Mouse (Mus musculus) skeletal muscle tissue, adult 2 months (tissue): ENCODE results near the gene Olfr1023.

ENCODE experiments used
- DNase-seq: peaks from one replicate; pipeline ENCODE4 v3.0.0-alpha.2; 2012; ENCODE audit warnings: low read depth, low spot score

The Olfr1023 gene

GRCm38 (mm10) chr2:85885340-85885739, at the start of gene Olfr1023:
Gene Olfr1023, plus strand, starts transcription at chr2:85885640.
- no peak for DNase-seq

DNA sequence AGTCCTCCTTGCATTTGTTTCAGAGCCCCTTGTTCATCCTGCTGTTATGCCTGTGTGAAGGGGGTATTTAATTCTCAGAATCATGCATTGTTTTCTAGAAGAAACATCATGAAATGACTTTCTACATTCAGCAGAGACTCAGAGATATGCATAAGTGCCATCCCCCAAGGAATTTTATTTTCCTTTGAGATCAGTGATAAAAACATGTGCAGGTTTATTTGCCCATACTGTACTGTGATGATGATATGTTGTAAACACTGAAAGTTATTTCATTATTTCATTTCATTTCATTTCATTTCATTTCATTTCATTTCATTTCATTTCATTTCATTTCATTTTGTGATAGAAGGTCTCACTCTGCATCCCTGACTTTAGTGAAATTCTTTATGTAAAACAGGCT, 40.1 kb upstream of the Olfr1023 start, which contains the start of gene Olfr1019:
Olfr1019 (minus strand) TSS at position 101 of the 400 bp plus-strand sequence.
- DNase-seq, result no peak

GRCm38 (mm10) chr2:85846730-85847129, 38.7 kb upstream of the Olfr1023 start, which contains the start of gene Olfr1020:
Gene Olfr1020, plus strand, starts transcription at chr2:85847030.
- DNase-seq, result no peak

- no peak for DNase-seq
Observed at GRCm38 (mm10) chr2:85868294-85868693, 17.1 kb upstream of the Olfr1023 start, which contains the start of gene Olfr1022. Gene Olfr1022, plus strand, starts transcription at chr2:85868594.

DNA sequence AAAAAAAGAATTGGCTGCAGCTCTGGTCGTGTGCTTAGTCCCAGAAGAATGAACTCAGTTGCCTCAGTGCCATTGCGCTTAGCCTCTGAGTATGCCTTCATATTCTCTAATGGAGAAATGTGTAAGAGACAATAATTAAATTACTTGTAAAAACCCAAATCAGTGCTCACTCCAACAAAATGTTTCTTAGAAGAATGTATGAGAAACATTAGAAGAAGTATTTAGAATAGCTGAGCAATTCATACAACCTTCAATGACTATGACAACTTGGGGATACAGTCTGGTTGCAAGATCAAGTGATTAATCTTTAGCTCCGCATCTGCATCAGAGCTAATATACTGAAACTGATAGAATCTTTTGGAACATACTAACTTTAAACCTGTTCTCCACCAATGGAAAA, 19.5 kb downstream of the Olfr1023 start, which contains the start of gene Olfr1024:
Olfr1024 (minus strand) TSS at position 101 of the 400 bp plus-strand sequence.
- DNase-seq, result no peak

DNA sequence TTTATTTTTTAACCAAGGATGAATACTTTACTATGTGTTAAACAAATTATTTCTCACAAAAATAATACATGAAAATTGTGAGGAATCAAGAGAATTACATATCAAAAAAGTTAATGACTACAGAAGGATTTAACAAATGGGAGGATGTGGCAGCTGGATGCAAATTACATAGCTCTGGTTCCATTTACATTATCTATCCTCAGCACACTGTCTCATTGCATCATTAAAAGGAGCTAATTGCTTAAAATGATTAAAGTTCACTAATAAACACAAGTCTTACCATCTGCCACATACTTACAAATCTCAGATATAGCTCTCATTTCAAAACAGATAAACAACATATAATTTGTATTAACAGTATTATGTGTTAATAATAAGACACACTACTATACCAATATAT, 27.8 kb downstream of the Olfr1023 start:
- no peak for DNase-seq

GRCm38 (mm10) chr2:85914893-85915292, 29.5 kb downstream of the Olfr1023 start, which contains the start of gene Olfr1025-ps1:
Gene Olfr1025-ps1, plus strand, starts transcription at chr2:85915193.
- DNase-seq, result no peak

- no peak for DNase-seq
Observed at GRCm38 (mm10) chr2:85921258-85921657, 35.8 kb downstream of the Olfr1023 start, which contains the start of gene Olfr1026. Gene Olfr1026, plus strand, starts transcription at chr2:85921558.
